Mouse (Mus musculus) hindbrain, embryonic 12.5 days (tissue): ENCODE measurements around the gene Ccdc174. TPM values are rescaled to one million over a fixed set of nuclear protein-coding genes. Genes with fewer than 3 reads are reported as not detected.

ENCODE experiments used
- ATAC-seq: fragments of 200-750 bp; cut with Nextera tagmentation; 2 replicates; pipeline ENCODE4 v1.8.0; 2017; ENCODE audit warnings: moderate TSS enrichment; ENCODE audit not compliant: low FRiP score
- H3K27ac ChIP-seq: fragments of 300-500 bp; sonication (generic); 2 replicates; pipeline ENCODE4 v1.5.1; 2016; ENCODE audit warnings: mild to moderate bottlenecking
- H3K27me3 ChIP-seq: fragments of 300-500 bp; sonication (generic); 2 replicates; pipeline ENCODE4 v1.6.1; 2016; ENCODE audit warnings: mild to moderate bottlenecking
- H3K36me3 ChIP-seq: fragments of 300-500 bp; sonication (generic); 2 replicates; pipeline ENCODE4 v1.6.1; 2016; ENCODE audit warnings: mild to moderate bottlenecking
- H3K4me1 ChIP-seq: fragments of 300-500 bp; sonication (generic); 2 replicates; pipeline ENCODE4 v1.6.1; 2016
- H3K4me2 ChIP-seq: fragments of 300-500 bp; sonication (generic); replicated peaks from 2 replicates; pipeline ENCODE4 v1.6.1; 2016; ENCODE audit warnings: mild to moderate bottlenecking
- H3K4me3 ChIP-seq: fragments of 300-500 bp; sonication (generic); 2 replicates; pipeline ENCODE4 v1.5.1; 2016; ENCODE audit warnings: mild to moderate bottlenecking
- H3K9ac ChIP-seq: fragments of 300-500 bp; sonication (generic); 2 replicates; pipeline ENCODE4 v1.6.1; 2016; ENCODE audit warnings: mild to moderate bottlenecking, moderate library complexity
- H3K9me3 ChIP-seq: fragments of 300-500 bp; sonication (generic); replicated peaks from 2 replicates; pipeline ENCODE4 v1.6.1; 2016; ENCODE audit warnings: mild to moderate bottlenecking
- WGBS: fragments of 180-500 bp; shearing (Covaris S2); methylation state at CpG from one replicate; pipeline ENCODE4 v1.1.7; 2016; 5-methylcytosine and 5-hydroxymethylcytosine counted together
- polyA plus RNA-seq: library from polyadenylated mRNA; unstranded; fragments of >200 nt; fragmentation: Nextera tagmentation; extraction: Ambion mirVana; gene quantifications from 2 replicates; pipeline ENCODE4 v1.2.1, GENCODE M21; 2016

Ccdc174 gene
- polyA plus RNA-seq, 1 experiment from 2014 or later: 58.3 TPM

GRCm38 (mm10) chr6:91948426-91948825, 70.6 kb downstream of the Ccdc174 start:
- Histone ChIP-seq H3K27ac (no peak overlapping the region), H3K4me3 (no peak overlapping the region), H3K27me3 (no peaks in the 10 kb centered on the region; the same call in 1 of the 2 replicates), H3K9ac (no peak overlapping the region), H3K4me1 (no peaks in the 10 kb centered on the region), H3K36me3 (no peaks in the 10 kb centered on the region), H3K4me2 (no peak overlapping the region), H3K9me3 (no peaks in the 10 kb centered on the region)
- no peak for ATAC-seq
- WGBS: 83% methylated on average over 2 of the region's 2 CpGs

Other genes with a start within 250 kb of the Ccdc174 start
- 70.2 and 78.0 TPM in 2 replicates for gene Slc6a6, start 194.0 kb upstream of the Ccdc174 start, polyA plus RNA-seq
- gene Grip2, start 50.8 kb upstream of the Ccdc174 start, polyA plus RNA-seq: 2.5 and 2.7 TPM in 2 replicates
- gene 4930590J08Rik, start 24.8 kb downstream of the Ccdc174 start, polyA plus RNA-seq: 0.63 and 1.2 TPM in 2 replicates
- 13.3 and 13.7 TPM in 2 replicates for gene Fgd5, start 100.8 kb downstream of the Ccdc174 start, polyA plus RNA-seq
- 33.3 and 35.1 TPM in 2 replicates for gene Nr2c2, start 213.3 kb downstream of the Ccdc174 start, polyA plus RNA-seq